Mouse (Mus musculus): Measurements from ENCODE around the gene Gm49510.

Gene Gm49510

DNA sequence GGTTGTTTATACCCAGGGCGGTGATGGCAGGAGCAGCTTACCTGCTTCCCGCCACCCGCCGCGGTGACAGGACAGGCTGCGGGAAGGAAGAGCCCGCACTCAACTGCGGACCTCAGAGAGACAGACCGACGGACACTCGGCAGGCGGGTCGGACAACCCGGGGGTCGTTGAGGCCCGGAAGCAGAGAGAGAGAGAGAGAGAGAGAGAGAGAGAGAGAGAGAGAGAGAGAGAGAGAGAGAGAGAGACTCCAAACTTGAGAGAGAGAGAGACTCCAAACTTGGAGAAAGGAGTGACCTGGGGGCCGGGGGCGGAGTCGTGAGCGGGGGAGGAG is at the start of gene Gm49510:
Gene Gm49510 (plus strand): TSS at position 259 of the 331 bp plus-strand sequence.
- no peak for DNase-seq (ENCODE audit: low read depth, low spot score)

- DNase-seq (ENCODE audit: low read depth, low spot score): no peak
Measured at GRCm38 (mm10) chr15:78850059-78850824, 49.2 kb upstream of the Gm49510 start.

DNA sequence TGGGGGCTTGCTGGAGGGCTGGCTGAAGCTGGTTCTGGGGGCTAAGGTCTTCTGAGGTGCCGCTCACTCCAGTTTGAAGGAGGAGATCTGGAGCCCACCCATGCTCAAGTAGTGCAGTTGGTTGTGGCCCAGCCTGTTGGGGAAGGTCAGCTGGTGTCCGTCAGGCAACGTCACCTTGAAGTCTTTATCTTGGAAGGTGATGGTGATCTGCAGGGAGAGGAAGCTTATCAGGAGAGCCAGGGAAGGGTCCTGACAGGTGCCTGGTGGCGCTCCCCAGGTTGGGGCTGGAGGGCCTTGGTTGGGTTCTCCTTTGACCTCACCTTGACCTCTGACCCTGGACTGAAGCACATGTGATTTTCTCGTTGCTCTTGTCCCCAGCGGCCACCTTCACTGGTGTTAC is 48.5 kb upstream of the Gm49510 start:
- DNase-seq (ENCODE audit: low read depth, low spot score): no peak

DNA sequence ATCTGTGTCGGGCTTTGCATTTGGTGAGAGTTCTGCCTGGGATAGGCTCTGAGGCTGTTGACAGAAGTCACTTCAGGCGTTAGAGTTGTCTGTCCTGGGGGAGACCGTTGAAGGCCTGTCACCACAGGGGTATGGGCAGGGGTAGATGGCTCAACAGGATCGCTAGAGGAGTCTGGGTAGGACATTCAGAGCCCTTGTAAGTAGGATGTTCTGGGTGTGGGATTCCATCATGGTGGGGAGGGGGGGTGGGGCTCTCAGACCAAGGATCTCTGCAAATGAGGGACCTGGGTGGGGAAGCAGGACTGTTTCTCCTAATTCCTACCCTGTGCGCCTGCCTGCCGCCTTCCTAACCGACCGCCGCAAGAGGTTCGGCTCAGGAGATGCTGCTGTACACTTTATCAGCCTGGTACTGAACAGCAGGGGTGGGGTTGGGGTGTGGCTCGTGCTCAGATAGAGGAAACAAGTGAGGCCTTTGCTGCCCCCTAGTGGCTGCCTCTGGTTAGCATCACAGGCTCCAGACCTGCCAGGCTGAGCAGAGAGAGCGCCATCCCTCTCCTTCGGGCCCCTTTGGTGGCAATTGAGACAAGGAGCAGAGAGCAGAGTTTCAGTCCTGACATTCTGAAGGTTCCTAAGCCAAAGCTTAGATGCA is 47.8 kb upstream of the Gm49510 start:
- DNase-seq (ENCODE audit: low read depth, low spot score): peak; percentile 62

GRCm38 (mm10) chr15:78855303-78855965 is 44.0 kb upstream of the Gm49510 start, which contains the start of gene Lgals2:
Gene Lgals2, minus strand, starts transcription at chr15:78855529.
- DNase-seq (ENCODE audit: low read depth, low spot score): no peak

GRCm38 (mm10) chr15:78857009-78857408 is 42.5 kb upstream of the Gm49510 start:
- DNase-seq (ENCODE audit: low read depth, low spot score): no peak

- DNase-seq (ENCODE audit: low read depth, low spot score): no peak
Measured at GRCm38 (mm10) chr15:78859311-78859710, 40.2 kb upstream of the Gm49510 start.

- DNase-seq (ENCODE audit: low read depth, low spot score): no peak
Measured at GRCm38 (mm10) chr15:78859714-78860113, 39.8 kb upstream of the Gm49510 start.

DNA sequence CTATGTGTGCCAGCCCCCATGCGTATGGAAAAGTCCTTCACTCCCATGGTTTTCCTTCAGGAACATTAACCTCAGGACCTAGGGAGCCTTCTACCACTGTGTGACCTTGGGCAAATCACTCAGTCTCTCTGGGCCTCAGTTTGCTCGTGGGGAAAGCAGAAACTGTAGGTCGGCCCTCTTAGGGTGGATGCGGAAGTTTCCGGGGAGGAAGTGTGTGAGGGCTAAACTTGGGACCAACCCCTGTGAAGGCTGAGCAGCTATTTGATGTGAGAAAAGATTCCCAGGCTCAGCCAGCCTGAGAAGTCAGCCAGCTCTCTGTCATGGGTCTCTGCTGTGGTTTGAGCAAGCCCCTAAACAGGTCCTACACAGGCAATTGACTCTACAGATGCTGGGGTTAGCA is 37.2 kb upstream of the Gm49510 start:
- no peak for DNase-seq (ENCODE audit: low read depth, low spot score)

DNA sequence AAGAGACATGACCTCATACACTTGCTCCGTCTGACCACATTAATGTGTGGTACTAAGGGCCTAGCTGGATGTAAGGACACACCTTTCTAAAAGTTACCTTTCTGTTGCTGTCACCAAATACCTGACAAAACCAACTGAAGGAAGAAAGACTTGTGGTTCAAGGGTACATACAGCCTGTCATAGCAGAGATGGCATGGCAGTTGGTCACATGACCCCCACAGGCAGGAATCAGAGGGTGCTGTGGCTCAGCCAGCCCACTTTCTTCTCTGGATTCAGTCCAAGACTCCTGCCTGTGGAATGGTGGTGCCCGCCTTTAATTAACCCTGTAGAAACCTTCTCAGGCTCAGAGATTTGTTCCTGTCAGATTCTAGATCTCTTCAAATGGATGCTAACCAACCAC is 36.3 kb upstream of the Gm49510 start:
- DNase-seq (ENCODE audit: low read depth, low spot score): no peak

- DNase-seq (ENCODE audit: low read depth, low spot score): no peak
Measured at GRCm38 (mm10) chr15:78863852-78864253, 35.6 kb upstream of the Gm49510 start.

DNA sequence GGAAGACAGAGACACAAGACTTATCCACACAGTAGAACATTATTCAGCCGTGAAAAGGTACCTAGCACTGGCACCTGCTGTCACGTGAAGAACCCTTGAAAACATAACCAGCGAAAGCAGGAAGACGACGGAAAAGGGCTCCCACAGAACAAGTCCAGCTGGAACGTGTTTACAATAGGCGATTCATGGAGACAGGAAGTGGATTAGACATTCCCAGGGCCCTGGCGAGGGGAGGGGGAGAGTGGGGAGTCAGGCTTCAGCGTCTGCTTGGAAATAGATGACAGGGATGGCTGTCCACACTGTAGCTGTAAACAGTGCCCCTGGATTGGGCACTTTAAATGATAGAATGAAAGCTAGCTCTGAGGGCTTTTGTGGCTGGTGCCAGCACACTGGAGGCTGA is 31.1 kb upstream of the Gm49510 start:
- no peak for DNase-seq (ENCODE audit: low read depth, low spot score)

- no peak for DNase-seq (ENCODE audit: low read depth, low spot score)
Measured at GRCm38 (mm10) chr15:78868826-78869233, 30.6 kb upstream of the Gm49510 start.

DNA sequence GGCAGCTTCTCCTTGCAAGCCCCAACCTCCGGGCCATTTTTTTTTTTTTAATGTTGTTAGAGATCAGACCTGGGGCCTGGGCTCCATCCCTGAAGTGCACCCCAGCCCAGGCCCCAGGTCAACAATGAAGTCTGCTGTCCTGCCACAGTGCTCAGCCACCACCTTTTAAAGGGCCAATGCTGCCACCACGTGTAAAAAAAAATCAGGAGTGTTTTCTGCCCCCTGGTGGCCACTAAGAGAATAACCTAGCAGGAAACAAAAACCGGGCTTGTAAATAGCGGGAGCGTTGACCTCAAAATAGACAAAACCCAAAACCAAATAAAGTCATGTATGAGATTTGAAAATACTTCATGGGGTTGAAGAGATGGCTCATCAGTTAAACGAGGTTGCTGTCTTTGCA is 29.7 kb upstream of the Gm49510 start:
- DNase-seq (ENCODE audit: low read depth, low spot score): no peak

- DNase-seq (ENCODE audit: low read depth, low spot score): no peak
Measured at GRCm38 (mm10) chr15:78872021-78872608, 27.4 kb upstream of the Gm49510 start.

DNA sequence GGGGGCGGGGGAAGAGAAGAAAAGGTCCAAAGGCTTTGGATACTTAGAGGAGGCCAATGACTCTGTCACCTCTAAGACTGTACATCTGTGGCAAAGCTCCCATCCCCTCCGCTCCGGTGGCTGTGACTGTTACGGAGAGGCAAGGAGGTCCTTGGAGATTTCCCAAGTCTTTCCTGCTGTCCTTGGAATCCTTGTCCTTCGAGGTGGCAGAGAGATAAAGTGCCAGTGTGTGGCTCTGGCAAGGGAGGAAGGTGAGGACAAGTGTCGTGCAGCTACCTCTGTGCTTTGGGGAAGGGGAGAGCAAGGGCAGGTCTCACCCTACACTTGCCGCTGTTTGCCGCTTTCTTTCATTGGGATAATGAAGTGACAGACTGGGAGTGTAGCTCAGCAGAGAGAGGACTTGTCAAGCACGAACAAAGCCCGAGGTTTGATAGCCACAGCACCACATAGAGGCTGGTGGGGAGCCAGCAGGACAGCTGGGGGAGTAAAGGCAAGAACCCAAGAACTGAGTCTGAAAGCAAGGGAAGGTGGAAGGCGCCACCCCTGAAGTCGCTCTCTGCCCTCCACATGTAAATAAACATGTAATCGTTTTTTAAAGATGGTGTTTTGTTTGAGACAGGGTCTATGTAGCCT is 25.5 kb upstream of the Gm49510 start:
- no peak for DNase-seq (ENCODE audit: low read depth, low spot score)

DNA sequence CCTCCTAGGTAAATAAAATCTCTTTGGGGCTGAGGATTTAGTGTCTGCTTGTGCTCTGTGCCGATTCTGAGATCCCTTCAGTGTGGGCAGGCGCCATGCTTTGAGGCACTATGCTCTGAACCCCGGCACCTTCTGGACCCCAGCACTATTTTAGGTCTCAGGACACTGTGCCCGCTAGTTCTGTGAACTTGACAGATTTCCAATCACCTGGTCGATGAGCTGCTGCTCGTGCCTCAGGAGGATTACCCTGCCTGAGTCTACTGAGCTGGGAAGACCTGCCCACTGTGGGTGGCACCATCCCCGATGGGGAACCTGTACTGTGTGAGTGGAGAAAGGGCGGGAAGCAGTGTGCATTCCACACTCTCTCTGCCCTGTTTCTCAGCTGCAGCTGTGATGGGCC is 24.5 kb upstream of the Gm49510 start:
- DNase-seq (ENCODE audit: low read depth, low spot score): no peak

DNA sequence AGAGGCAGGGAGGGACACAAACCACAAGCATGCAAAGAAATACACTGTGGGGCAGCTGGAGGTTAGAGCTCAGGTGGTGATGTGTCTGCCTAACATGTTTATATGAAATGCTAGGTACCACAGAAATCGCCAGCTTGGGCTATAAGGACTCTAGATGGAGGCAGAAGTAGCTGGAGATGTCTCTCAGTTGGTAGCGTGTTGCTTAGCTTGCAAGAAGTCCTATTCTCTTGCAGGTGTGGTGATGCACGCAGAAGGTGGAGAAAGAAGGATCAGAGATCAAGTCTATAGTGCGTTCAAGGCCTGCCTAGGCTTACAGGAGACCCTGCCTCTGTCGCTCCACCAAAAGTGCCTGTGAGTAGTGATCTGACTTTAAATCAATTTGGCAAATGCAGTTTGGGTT is 23.9 kb upstream of the Gm49510 start:
- no peak for DNase-seq (ENCODE audit: low read depth, low spot score)

DNA sequence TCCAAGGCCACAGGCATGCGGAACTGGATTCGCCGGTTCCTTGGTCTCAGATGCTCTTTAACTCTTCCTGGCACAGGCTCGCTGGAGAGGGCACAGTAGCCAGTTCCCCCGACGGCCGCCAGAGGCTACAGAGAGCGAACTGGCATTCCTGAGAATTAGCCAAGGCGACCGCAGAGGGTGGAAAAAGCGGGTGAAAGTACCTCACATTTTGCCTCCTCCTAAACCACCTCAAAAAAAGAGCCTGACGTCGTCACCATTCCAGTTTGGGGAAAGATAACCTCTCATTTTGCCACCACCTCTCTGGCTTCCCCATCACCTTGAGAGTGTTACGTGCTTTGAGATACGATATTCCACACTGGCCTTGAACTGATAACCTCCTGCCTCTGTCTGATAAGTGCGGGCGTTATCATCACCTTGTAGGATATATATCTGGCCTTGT is 23.2 kb upstream of the Gm49510 start:
- DNase-seq (ENCODE audit: low read depth, low spot score): peak; percentile 43

- DNase-seq (ENCODE audit: low read depth, low spot score): peak; percentile 91
Measured at GRCm38 (mm10) chr15:78876991-78877809, 22.3 kb upstream of the Gm49510 start, which contains the start of gene Gga1. Gene Gga1, plus strand, starts transcription at chr15:78877190.
